Mouse (Mus musculus): ENCODE data around the gene Sfxn3.
A peak's percentile ranks its signal among the peaks of the same experiment; 100 is the strongest.
"Not testable (repeated sequence)": the region's sequence is repeated elsewhere in the genome, so short reads cannot be mapped to it uniquely, and the experiment has no call there.

Gene Sfxn3

GRCm38 (mm10) chr19:45017909-45018308 lies 29.4 kb upstream of the Sfxn3 start:
- DNase-seq (ENCODE audit: low read depth, low spot score), result peak; percentile 61

- DNase-seq (ENCODE audit: low read depth, low spot score), result no peak
Measured at GRCm38 (mm10) chr19:45018351-45018831, 28.9 kb upstream of the Sfxn3 start.

- no peak for DNase-seq (ENCODE audit: low read depth, low spot score)
Measured at GRCm38 (mm10) chr19:45020348-45020747, 27.0 kb upstream of the Sfxn3 start.

GRCm38 (mm10) chr19:45021362-45021761 lies 25.9 kb upstream of the Sfxn3 start:
- no peak for DNase-seq (ENCODE audit: low read depth, low spot score)

GRCm38 (mm10) chr19:45023993-45024392 lies 23.3 kb upstream of the Sfxn3 start:
- DNase-seq (ENCODE audit: low read depth, low spot score), result no peak

- DNase-seq (ENCODE audit: low read depth, low spot score), result no peak
Measured at GRCm38 (mm10) chr19:45024775-45025174, 22.5 kb upstream of the Sfxn3 start.

- no peak for DNase-seq (ENCODE audit: low read depth, low spot score)
Measured at GRCm38 (mm10) chr19:45025937-45026568, 21.2 kb upstream of the Sfxn3 start.

- DNase-seq (ENCODE audit: low read depth, low spot score), result no peak
Measured at GRCm38 (mm10) chr19:45026958-45027670, 20.2 kb upstream of the Sfxn3 start.

GRCm38 (mm10) chr19:45027848-45028247 lies 19.5 kb upstream of the Sfxn3 start:
- no peak for DNase-seq (ENCODE audit: low read depth, low spot score)

- no peak for DNase-seq (ENCODE audit: low read depth, low spot score)
Measured at GRCm38 (mm10) chr19:45028746-45029145, 18.6 kb upstream of the Sfxn3 start.

GRCm38 (mm10) chr19:45029571-45029970 lies 17.7 kb upstream of the Sfxn3 start:
- no peak for DNase-seq (ENCODE audit: low read depth, low spot score)

GRCm38 (mm10) chr19:45030111-45030510 lies 17.2 kb upstream of the Sfxn3 start:
- DNase-seq (ENCODE audit: low read depth, low spot score), result peak; percentile 70

GRCm38 (mm10) chr19:45030746-45031693 lies 16.3 kb upstream of the Sfxn3 start:
- DNase-seq (ENCODE audit: low read depth, low spot score), result peak; percentile 82

GRCm38 (mm10) chr19:45031780-45032179 lies 15.5 kb upstream of the Sfxn3 start:
- peak; percentile 68 for DNase-seq (ENCODE audit: low read depth, low spot score)

- DNase-seq (ENCODE audit: low read depth, low spot score), result peak; percentile 24
Measured at GRCm38 (mm10) chr19:45032570-45033332, 14.6 kb upstream of the Sfxn3 start.

- DNase-seq (ENCODE audit: low read depth, low spot score), result peak; percentile 48
Measured at GRCm38 (mm10) chr19:45036867-45037266, 10.4 kb upstream of the Sfxn3 start.

GRCm38 (mm10) chr19:45038198-45038597 lies 9.1 kb upstream of the Sfxn3 start:
- not testable (repeated sequence) for DNase-seq (ENCODE audit: low read depth, low spot score)

- no peak for DNase-seq (ENCODE audit: low read depth, low spot score)
Measured at GRCm38 (mm10) chr19:45040214-45040613, 7.1 kb upstream of the Sfxn3 start.

- no peak for DNase-seq (ENCODE audit: low read depth, low spot score)
Measured at GRCm38 (mm10) chr19:45044389-45044927, 2.8 kb upstream of the Sfxn3 start.

GRCm38 (mm10) chr19:45045236-45045635 lies 2.1 kb upstream of the Sfxn3 start:
- no peak for DNase-seq (ENCODE audit: low read depth, low spot score)

GRCm38 (mm10) chr19:45045651-45046050 lies 1.7 kb upstream of the Sfxn3 start, which contains the start of gene Pdzd7:
TSS of gene Pdzd7 (minus strand) at chr19:45045717.
- DNase-seq (ENCODE audit: low read depth, low spot score), result no peak
